Mouse (Mus musculus): ENCODE measurements around the gene Capn8.
"Not testable (repeated sequence)": the region's sequence is repeated elsewhere in the genome, so short reads cannot be mapped to it uniquely, and the experiment has no call there.

Gene Capn8

DNA sequence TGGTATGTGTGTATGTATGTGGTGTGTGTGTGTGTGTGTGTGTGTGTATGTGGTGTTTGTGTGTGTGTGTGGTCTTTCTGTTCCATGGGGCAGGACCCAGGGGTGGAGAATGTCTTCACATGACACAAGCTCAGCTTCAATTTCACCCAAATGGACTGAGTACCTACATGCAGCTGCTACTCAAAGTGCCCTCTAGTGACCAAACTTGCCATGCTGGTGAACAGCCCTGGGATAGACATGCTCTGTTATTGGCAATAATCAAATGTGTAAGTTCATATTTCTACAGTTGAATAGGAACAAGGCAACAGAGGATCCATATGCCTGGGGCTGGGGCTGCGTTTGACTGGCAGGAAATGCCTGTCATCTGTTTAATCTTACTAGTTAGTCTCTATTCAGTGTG, 50.7 kb downstream of the Capn8 start:
- no peak for DNase-seq (ENCODE audit: low spot score in 2 of 2)

DNA sequence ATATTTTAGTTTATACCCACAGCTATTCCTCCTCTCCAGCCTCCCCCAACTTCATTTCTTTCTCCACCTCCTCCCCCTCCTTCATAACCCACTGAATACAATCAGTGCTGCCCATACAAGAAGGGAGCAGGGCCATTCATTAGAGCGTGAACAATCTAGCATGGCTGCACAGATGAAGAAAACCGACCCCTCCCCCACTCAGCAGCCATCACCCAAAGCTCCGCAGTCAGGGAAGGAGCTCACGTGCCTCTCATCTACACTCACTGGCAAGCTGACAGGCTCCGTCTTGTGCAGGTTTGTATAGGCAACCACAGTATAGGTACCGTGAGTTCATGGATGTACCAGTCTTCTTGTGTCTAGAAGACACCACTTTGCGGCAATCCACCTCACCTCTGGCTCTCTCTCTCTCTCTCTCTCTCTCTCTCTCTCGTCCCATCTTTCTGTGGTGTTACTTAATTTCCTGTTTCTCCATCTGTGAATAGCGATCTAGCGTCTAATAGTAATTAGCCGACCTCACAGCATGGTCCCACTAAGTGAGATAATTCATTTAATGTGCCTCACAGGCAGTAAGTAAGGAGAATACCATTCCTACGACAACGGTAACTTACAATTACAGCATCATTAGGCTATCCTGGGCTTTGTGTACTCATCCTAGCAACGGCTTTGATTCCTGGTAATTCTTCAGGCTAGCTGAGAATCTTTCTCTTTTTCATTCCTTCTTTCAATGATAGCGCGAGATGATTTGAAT, 53.6 kb downstream of the Capn8 start:
- DNase-seq (ENCODE audit: low spot score in 2 of 2), result no peak

DNA sequence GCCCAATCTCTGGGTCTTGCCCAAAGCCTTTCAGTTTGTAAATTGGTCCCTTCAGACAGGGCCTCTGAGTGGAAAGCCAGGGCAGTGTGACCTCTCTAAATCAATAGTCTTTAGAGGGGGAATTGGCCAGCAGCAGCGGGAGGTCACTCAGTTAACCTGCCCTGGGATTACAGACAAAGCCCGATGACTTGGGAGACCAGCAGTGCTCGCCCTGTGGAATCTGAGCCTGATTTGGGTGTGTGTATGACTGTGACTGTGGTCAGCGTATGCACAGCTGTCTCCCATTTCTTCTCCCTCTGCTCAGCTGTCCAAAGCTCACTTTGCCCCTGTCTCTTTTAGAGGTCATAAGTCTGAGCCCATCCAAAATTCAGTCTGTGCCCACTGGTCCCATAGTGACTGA, 55.7 kb downstream of the Capn8 start:
- no peak for DNase-seq (ENCODE audit: low spot score in 2 of 2)

DNA sequence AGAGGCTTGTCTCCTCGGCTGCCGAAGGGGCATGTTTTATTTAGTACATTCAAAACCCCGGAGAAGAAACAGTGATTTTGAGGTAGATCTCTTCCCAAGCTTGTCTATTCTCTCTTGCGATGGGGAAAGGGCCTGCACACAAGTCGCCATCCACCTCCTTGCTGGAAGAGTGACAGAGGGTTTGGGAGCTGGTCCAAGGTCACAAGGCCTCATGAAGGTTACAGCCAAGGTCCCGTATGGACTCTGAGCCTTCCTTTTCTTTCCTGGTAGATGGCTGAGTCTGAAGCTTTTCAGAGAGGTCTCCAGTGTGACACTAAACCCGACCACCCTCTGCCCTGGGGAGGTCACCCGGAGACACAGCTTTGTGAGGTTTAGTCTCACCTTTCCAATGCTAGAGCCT, 56.4 kb downstream of the Capn8 start:
- no peak for DNase-seq (ENCODE audit: low spot score in 2 of 2)

DNA sequence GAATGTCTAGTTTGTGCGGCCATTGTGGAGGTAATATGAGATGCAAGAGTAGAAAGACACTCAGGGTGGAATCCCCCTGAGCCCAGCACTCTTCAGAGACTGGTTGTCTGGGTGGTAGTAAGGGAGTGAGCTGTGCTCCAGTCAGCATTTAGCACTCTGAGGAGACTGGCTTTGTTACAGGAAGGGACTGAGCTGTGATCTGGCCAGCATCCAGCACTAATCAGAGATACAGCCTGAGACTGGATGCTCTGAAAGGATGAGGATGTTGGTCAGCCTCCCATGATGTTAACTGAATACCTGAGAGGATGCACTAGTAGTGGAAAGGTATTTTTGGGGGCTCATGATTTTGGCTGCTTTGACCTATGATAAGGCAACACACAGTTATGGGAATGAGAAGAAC, 61.4 kb downstream of the Capn8 start:
- DNase-seq (ENCODE audit: low spot score in 2 of 2), result no peak

DNA sequence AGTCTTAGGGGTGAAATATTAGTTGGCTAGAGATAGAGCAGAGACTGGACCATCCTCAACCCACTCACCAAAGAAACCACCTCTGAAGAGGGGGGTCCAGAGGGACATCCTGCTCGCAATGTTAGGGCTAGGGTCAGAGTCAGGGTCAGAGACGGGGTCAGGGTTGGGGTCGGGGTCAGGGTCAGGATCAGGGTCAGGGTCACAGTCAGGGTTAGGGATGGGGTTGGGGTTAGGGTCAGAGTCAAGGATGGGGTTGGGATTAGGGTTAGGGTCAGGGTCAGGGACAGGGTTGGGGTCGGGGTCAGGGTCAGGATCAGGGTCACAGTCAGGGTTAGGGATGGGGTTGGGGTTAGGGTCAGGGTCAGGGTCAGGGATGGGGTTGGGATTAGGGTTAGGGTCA, 64.4 kb downstream of the Capn8 start:
- DNase-seq (ENCODE audit: low spot score in 2 of 2), result no peak

DNA sequence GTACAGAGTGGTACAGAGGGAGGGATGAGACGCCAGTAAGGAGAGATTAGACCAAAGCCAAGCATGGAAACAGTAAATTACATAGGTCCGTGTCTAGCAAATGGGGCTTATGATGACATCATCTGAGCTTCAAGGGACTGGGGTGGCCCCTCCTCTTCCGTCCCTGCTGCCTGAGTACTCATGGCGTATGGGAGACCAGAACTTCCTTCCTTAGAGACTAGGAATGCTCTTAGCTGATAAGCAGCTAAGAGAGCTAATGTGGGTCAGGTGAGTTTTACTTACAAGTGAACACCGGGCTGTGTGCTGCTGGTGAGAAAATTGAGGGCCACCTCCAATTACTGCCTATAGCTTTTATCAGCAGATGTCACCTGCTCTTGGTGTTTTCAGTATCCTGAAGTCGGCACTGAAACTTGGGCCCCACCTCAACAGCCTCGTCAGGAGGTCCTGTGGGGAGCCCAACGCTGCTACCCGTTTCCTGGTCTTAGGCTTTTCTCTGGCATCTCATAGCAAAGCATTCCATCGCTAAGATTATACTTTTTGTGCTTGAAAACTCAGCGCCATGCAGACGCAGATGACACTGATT, 69.0 kb downstream of the Capn8 start:
- DNase-seq (ENCODE audit: low spot score in 2 of 2), result peak; percentile 53 to 69

DNA sequence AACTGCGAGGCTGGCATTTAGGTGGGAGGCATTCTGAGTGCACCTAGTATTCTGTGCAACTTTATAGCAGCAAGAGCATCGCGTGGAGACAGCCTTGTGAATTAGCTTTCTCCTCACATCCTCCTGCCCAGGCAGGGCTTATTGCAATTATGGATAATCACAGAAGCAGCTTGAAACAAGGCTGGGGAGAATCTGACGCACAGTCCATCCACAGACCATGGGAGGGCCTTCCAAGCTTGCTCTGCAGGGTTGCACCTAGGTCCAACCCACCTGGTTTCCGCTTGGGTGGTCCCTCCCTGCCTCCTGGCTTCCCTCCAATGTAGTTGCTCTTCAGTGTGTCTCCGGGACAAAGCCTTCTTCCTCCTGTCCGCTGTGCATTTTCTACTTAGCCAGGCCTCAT, 74.2 kb downstream of the Capn8 start:
- no peak for DNase-seq (ENCODE audit: low spot score in 2 of 2)

DNA sequence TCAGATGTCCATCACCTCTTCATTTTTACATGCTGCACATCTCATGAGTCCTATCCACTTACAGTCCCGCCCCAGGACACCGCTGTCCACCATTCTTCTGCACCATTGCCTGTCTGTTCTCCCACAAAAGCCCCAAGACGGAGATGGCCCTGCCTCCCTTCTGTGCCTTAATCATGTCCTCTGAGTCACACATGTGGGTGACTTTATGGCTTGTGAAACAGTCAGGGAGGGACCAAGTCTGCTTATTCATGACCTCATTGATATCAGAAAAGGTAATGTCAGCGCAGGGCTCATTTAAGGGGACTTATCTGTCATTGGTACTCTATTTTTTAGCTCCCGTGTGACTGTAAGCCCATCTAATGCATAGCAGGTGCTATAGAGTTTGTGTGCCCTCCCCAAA, 74.6 kb downstream of the Capn8 start:
- DNase-seq (ENCODE audit: low spot score in 2 of 2), result no peak

DNA sequence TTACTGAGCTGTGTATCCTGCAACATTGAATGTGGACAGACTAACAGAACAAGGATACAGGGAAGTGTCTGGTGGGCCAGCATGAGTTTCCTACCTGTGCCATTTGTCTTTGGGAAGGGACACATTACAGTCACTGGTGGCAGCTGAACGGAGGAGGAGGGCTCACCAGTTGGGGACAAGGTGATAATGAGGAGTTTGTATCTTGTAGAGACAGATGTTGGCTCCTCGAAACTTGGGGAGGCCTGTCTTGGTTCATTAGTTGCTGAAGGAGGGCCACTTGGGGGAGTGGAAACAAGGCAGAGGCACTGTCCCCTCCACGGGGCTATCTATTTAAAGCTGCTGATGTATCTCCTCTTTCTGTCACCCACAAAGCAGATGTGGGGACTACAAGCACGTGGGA, 75.3 kb downstream of the Capn8 start:
- DNase-seq (ENCODE audit: low spot score in 2 of 2), result peak in 1 of 2 experiments; percentile 33

DNA sequence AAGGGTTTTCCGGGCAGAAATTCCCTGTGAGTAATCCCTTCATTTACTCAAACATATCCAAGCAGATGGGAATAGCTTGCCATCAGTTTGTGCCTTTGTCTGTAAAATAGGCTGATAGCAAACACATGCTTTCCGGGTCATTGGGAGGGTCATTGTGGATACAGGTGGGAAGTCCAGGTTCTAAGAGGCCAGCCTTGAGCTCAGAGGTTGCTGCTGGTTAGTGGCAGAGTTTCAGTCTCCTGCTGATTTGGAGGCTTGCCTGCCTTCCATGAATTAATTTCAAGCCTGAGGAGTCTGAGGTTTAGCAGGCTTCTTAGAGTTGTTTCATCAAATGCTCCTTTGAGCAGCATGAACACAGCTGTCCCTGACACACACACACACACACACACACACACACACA, 78.0 kb downstream of the Capn8 start:
- DNase-seq (ENCODE audit: low spot score in 2 of 2), result no peak

DNA sequence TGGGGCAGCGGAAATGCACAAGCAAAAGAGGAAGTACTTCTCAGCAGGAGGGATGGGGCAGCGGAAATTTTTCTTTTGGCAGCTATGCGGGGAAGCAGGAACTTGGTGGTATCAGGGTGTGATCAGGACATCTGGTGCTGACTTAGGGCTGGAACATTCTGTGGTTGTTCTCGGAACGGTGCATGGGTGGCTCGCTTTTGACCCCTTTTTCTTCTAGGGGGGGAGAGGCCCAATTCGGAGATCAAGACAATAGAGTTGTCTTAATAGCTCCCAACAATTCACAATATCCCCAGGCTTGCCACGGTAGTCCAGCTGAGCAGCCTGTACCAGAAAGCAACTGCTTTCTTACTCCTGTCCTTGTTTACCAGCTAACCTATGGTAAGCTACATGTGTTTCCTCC, 79.6 kb downstream of the Capn8 start:
- DNase-seq (ENCODE audit: low spot score in 2 of 2), result not testable (repeated sequence)

DNA sequence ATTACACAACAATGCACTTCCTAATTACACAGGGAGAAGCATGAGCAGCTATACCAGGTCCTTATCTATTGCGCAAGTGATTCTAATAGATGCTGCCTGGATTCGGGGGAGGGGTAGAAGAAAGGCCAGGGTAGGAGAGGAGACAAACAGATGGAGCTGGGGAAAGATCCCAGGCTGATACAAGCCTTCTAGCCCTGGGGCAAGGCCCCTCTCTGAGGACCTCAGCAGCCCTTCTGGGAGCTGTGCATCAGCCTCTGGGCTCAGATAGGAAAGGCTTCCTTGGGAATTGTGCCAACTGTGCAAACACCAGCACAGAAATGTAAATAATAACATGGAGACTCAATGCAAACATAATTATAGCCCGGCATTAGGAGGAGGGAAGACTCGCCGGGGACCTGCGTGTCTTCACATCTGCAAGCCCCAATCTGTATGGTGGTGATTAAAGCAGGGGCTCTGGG, 80.4 kb downstream of the Capn8 start:
- DNase-seq (ENCODE audit: low spot score in 2 of 2), result no peak

DNA sequence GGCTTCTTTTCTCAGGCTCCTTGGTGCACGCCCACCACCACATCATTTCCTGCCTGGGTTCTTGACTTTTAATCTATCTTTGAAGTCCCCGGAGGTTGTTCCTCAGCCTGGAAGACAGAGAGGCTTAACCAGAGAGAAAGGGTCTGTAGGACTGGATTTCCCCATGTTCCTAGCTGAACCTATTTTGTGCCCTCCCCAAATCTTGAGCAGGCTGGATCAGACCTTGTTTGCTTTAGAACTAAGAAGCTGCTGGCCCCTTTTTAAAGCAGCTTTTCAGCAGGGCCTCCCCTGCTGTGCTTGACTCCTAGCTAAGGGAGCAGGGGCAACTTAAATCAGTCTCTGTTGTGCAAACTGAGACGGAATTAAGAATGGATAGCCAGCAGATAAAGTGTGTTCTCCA, 82.0 kb downstream of the Capn8 start:
- no peak for DNase-seq (ENCODE audit: low spot score in 2 of 2)

DNA sequence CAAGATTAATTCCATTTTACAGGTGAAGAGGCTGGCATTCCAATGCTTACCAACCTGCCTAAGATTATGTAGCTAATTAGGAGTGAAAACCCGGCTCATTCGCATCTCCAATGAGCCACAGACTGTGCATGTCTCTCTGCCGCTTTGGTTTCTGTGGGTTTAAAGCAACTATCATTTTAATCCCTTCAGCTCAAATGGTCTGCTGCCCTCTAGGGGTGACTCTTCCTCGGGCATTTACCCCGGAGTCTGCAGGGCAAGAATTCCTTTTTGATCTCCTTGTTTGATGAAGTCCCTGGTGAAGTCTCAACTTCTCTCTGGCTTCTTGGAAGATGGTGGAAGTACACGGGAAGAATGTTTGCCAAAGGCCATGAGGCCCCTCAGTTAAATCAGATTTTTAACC, 93.0 kb downstream of the Capn8 start:
- peak; percentile 60 to 84 for DNase-seq (ENCODE audit: low spot score in 2 of 2)

DNA sequence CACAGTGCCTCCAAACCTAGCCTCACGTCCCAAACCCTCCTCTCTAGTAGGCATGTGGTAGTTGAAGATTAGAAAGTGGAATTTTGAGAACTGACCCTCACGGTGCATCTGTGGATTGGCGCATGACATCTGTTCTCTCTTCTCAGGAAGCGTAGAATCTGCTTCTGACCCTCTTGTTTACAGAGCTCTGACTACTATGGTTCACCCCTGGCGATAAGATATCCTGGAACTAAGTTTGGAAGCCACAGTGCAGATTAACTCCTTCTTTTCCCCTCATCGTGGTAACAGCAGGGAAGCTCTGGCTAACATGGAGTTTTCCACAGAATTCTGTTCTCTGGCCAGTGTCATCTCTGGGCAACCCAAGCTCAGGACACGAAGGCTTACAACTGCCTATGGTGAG, 95.6 kb downstream of the Capn8 start:
- DNase-seq (ENCODE audit: low spot score in 2 of 2), result no peak

DNA sequence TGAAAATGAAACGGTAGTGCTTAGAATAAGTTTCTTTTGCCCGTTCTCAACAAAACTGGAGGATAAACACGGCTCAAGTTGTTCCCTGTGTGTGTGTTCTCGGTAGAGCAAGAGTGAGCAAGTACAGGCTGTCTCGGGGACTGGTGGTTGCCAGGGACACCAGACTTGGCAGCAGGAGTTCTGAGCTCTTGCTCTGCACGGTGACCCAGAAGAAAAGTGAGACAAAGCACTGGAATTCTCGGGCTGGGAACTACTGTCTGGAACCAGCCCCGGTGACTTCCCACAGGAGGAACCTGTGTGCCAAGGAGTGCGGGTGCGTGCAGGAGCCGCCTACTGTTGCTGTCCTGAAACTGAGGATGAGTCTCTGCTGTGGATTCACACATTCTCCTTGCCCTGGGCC, 98.9 kb downstream of the Capn8 start:
- DNase-seq (ENCODE audit: low spot score in 2 of 2), result no peak

DNA sequence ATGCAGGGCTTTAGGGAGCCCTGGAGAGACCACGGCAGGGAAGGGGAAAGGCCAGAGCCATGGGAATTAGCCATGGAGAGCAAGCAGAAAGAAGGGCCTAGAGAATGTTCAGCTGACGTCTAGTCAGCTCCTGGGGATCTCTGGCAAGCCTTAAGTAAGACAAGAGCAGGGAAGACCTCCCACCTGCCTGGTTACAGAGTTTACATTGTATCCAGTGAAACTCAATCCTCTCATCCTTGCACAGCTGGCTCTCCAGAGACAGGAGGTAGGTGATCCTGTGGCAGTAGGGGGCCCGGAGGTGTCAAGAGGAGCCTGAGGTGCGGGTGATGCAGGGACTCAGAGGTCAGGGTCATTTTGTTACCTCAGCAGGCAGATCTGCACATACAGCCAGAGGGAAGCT, 100.0 kb downstream of the Capn8 start:
- no peak for DNase-seq (ENCODE audit: low spot score in 2 of 2)

DNA sequence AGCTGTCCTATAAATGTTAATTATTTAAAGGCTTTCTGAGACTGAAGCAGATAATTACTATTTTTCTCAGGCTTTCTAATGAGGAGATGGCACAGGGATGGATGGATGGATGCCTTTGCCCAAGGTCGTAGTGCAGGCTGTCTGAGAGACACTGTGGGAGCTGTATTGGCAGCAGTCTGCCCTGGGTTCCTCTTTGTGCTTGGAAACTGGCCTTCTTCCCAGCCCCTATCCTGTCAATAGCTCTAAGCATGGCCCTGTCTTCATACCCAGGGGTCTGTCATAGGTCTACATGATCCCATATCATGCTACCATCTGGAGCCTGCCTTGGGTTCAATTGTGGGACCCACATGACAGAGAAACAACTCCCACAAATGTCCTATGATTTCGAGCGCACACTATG, 102.5 kb downstream of the Capn8 start:
- no peak for DNase-seq (ENCODE audit: low spot score in 2 of 2)

DNA sequence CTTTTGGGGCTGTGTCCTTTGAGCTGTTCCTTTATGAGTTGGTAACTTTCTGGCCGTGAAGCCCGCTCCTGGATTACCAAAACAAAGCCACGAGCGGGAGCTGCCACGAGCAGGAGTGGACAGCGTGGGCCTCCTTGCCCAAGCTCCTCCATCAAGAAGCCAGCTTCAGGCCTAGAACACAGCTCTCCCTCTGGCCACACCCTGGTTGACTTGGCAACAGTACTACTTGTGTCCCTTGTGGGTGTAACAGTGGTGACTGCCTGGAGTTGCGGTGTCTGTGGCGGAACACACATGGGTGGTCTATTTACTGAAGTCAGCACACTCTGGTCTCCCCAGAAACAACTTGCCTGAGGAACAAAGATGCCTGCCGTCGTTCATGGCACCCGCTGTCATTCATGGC, 104.9 kb downstream of the Capn8 start:
- no peak for DNase-seq (ENCODE audit: low spot score in 2 of 2)

DNA sequence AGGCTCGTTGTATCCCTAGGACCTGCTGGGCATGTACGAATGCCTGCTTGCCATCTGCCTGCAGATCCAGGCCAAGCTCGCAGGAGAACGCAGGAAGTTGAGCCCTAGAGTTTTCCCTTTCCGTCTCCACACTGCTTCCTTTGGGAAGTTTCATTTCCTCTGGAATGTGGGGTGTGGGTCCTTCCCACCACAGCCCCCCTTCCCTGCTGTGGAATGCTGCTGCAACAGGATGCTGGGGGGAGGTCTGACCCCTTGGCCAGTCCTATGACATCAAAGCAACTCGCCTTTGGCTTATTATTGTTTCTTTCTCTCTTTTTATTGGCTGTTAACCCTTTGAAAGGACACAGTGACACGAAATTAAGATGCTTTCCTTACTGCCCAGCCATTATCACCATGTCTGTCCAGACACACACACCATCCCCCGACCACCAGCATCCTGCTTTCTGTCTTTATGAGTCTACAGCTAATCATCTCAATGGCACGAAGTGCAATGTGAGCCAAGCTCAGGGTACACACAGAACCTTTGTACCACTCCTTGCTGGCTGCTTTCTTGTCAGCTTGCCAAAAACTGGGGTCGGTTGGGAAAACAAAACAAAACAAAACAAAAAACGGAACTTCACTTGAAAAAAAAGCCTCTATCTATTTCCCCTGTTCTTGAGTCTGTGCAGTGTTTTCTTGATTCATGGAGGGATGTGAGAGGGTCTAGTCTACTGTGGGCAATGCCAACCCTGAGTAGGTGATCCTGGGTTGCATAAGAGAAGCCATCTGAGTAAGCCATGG, 105.9 kb downstream of the Capn8 start:
- no peak for DNase-seq (ENCODE audit: low spot score in 2 of 2)

DNA sequence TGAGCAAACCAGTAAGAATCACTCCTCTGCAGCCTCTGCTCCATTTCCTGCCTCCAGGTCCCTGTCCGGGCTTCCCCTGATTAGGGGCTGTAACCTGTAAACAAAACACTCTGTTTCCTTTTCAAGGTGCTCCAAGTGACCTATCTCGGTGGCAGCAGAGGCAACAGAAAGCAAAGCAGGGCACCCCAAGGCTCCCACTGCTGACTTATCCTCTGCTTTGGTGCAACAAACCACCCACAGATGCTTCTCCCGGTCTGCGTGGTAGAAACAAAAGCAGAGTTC, 106.5 kb downstream of the Capn8 start:
- no peak for DNase-seq (ENCODE audit: low spot score in 2 of 2)

DNA sequence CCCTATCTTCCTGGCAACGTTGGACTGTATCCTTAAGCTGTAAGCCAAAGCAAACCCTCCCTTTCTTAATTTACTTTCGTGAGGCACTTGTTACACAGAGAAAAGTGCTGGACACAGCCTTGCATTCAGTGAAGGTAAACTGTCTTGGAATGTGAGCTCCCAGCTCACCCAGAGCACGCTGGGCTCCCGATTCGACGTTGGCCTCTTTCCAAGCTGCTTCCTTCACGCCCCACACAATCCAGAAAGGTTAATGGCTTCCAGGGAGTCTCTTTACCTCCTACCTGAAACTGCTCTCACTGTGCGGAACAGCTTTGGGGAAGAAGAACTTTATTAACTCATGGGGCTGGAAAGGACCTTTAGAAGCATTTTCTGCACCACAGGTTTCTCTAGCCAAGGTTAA, 110.5 kb downstream of the Capn8 start:
- no peak for DNase-seq (ENCODE audit: low spot score in 2 of 2)
